Mouse (Mus musculus) mesoderm, embryonic 11.5 days (tissue): ENCODE data around the gene Bcl9l.
"Not testable (repeated sequence)": the region's sequence is repeated elsewhere in the genome, so short reads cannot be mapped to it uniquely, and the experiment has no call there.

Source experiments
- DNase-seq: peaks from one replicate; pipeline ENCODE4 v3.0.0-alpha.2; 2012; ENCODE audit warnings: low read depth, low spot score

Bcl9l gene

DNA sequence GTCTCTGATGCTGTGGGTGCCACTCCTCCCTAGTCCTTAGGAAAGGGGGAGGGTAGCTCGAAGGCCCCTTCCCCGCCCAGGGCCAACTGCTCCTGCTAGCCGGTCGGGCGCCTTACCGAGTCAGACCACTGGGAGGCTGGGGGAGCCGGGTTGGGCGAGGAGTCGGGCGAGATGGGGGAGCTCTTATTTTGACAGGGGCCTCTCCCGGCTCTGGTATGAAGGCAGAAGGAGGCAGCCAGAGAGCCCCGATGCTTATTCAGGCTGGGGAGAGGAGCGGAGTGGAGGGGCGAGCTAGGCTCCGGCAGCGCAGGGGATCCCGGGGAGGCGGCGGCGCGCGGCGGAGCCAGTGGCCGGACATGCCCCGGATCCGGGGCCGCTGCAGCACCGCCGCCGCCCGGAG lies at the start of gene Bcl9l:
TSS of gene Bcl9l (plus strand) at position 274 of the 400 bp plus-strand sequence.
- peak; percentile 96 for DNase-seq

DNA sequence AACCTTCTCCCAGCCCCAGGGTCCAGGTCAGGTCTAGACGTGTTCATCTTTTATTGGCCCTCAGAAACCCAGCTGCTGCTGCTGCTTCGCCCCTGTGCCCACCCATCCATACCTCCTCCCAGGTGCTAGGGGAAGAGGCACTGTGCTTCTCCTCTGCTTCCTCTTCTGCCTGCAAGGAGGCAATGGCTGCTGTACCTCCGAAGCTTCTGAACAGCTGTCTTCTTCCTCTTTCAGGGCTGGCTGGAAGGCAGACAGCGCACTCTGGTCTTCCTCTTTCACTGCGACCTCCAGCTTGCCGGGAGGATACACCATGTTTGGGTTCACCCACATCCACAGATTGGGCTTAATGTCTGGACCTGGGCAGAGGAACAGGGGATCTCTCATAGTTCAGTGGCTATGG lies 46.9 kb upstream of the Bcl9l start:
- no peak for DNase-seq

DNA sequence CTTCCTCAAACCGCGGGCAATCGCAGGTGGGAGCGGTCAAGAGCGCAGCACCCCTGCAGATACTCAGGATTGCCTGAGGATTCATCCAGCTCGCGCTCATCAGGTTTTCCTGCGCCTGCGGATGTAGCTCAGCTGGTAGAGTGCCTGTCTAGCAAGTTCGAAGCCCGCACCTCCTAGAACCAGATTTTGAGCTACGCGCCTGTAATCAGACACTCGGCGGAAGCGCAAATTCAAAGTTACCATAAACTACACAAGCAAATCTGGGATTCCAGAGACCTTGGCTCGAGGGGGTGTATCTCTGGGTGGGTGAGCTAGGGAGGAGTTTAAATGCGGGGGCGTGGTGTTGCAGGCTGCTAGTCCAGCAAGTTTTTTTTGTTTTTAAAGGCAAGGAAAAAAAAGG lies 41.7 kb upstream of the Bcl9l start, which contains the start of gene Foxr1:
TSS of gene Foxr1 (minus strand) at position 176 of the 400 bp plus-strand sequence.
- DNase-seq: no peak

DNA sequence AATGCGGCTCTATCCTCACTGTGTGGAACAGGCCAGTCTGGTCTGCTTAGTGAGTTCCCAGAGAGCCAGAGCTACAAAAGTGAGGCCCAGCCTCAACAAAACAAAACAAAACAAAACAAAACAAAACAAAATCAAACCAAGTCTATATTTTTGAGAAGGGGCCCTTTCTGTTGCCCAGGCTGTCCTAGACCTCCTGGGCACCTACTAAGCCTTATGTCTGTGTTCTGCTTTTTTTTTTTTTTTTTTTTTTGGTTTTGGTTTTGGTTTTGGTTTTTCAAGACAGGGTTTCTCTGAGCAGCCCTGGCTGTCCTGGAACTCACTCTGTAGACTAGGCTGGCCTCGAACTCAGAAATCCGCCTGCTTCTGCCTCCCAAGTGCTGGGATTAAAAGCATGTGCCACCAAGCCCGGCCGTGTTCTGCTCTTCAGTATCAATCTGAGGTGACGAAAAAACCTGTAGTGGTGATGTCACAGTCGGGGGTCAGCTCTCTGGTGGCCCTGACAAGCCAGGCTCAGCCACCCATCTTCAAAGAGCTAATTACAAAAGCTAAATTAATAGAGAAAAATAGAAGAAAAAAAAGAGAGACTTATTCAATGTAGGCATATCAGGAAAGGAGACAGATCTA lies 38.1 kb upstream of the Bcl9l start:
- DNase-seq: not testable (repeated sequence)

DNA sequence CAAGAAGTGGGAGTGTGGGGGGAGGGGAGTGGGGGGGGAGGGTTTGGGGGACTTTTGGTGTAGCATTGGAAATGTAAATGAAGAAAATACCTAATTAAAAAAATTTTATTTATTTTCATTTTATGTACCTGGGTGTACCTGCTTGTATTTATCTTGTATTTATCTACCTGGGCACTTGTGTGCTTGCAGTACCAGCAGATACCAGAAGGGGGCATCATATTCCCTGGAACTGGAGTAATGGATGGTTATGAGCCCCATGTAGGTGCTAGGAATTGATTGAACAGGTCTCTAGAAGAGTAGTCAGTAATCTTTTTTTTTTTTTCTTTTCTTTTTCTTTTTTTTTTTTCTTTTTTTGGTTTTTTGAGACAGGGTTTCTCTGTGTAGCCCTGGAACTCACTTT lies 32.2 kb upstream of the Bcl9l start:
- DNase-seq: no peak

DNA sequence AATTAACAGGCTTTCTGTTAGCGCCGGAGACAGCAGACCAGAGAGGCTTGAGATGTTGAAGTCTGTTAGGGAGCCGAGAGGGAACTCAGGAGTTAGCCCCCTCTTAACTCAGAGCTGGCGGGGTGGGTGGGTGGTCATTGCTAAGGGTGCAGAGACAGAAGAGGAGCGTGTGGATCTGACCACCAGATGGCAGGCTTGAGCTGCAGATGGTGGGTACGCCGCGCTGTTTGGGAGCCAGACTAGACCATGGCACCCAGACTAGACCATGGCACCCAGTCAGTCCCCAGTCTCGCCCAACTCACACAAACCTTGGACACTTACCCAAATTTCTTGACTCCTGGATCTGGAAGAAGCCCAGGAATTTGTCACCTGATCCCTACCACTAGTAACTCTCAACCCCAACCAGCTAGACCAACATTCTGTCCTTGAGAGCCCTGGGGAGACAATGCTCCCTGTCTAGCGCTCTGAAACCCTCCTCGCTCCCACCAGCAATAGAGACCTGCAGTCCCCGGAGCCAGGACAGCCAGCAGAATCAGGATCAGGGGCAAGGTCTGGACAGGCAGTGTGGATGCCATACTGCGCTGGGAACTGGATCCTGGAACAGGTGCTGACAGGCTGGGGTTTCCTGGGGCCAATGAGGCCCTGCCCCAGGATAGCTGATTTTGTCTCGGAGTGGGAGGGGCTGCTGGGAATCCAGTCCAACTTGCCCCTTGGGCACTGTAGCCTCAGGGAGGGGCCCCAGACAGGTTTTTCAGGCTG lies 28.3 kb upstream of the Bcl9l start:
- peak; percentile 87 for DNase-seq

DNA sequence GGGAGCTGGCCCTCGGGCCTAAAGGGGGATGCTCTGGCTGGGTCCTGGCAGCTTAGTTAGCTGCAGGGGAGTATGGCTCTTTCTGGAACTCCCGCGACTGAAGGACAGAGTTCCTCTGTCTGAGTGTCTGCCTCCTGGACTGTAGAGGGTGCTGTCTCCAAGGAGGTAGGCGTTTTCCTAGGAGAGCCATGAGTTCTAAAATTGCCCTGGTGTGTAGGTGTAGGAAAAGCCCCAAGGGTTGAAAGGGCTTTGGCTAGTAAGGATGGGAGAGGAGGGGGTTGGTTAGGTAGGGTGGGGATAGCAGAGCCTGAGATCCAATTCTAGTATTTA lies 27.8 kb upstream of the Bcl9l start, which contains the start of gene Upk2:
TSS of gene Upk2 (minus strand) at position 86 of the 330 bp plus-strand sequence.
- DNase-seq: no peak

DNA sequence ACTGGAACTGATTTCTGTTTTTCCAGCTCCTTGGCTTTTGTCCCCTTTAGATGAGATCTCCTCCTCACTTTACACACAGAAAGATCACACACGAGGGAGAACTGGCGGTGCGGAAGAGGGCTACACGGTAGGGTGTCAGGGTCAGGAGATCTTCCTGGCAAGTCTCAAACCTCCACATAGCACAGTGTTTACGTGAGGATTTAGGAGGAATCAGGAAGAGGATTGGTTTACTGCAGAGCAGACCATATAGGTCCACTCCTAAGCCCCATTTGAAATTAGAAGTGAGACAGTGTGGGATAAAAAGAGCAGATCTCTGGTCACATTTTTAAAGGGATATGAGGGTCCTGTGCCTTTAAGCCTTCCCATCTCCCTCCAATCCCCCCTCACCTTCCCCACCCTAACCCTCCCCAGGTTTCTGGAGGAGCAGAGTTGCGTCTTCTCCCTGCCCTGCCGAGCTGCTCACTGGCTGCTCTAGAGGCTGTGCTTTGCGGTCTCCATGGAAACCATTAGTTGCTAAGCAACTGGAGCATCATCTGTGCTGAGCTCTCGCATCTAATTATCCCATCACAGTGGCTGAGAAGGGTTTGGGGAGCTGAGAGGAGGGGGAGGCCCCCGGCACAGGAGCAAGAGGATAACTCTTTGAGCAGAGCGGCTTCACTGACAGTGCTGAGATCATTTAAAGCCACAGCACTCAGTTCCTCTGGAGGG lies 25.4 kb upstream of the Bcl9l start:
- DNase-seq: peak; percentile 95

DNA sequence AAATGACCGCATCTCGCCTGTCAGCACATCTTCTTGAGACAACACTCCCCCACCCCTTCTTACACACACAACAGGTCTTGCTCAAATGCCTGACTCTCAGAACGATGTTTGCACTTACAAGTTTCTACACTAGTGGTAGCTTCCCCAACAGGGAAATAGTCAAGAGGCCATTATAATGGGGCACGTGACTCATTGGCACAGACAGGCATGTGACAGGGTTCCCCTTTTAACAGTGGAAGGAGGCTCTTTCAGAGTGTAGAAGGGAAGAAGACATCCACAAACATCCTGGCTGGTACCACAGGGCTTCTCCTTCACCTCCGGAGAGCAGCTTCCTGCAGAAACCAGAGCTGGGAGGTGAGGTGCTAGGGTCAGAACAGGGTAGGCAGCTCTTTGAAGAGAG lies 20.7 kb upstream of the Bcl9l start:
- DNase-seq: no peak

DNA sequence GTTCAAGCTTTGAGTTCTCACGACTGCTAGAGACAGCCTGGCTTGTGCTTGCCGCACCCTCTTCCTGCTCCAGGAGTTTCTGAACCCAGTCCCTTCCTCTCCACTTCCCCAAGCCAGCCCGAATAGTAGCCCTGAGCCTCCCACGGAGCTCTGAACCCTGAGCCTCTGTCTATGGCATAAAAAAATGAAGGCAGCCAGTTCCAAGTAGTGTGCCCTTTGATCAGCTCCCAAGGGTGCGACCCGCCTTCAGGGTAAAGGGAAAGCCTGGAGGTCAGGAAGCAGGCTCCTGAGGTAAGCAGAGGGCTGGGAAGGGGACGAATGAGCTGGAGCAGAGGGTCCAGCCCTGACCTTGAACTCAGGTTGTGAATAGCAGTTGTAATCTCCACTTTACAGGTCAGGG lies 14.4 kb upstream of the Bcl9l start:
- no peak for DNase-seq

DNA sequence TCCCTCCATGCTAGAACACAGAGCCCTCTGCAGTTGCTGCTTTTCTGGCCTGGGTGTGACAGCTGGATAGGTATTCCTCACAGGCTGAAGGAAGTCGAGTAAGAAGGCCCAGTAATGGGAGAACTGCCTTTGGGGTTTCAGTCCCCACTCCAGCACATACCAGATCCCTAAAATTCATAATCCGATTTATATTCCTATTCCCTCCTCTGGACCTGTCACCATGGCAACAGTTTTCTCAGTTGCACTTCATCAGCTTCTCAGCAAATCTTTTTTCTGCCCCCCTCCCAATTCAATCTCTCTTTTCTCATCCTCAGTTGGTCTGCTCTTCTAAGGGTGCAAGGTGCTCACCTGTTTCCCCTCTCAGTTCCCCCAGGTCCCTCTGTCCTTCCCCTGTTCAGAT lies 13.8 kb upstream of the Bcl9l start:
- no peak for DNase-seq

DNA sequence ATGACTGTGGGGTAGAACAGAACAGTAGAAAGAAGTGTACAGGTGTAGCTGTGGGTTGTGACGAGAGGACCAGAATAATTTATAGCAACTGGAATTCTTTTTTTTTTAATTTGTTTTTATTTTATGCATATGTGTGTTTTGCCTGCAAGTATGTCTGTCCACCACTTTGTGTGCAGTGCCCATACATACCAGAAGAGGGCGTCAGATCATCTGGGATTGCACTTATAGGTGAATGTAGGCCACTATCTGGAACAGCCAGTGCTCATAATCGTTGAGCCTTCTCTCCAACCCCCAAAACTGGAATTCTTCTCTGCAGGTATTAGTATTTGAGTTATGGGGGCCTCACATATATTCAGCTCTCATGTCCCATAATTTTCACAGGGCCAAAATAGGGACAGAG lies 9.4 kb upstream of the Bcl9l start:
- no peak for DNase-seq

DNA sequence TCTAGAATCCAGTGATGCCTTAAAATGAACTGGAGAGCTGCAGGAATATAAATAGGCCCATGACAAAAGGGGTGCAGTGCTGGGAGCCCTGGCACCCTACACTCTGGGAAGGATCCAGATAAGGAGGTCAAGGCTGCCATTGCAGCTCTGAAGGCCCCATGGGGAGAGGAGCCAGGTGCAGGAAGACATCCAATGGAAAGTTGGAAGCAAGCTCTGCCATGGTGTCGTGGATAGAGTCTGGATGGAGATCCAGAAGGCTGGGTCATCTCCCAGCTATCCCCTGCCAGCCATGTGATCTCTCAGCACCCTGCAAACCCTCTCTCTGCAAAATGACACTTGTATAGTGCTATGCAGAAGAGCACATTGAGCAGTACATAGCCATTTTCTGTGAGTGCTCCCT lies 8.3 kb upstream of the Bcl9l start:
- DNase-seq: no peak

DNA sequence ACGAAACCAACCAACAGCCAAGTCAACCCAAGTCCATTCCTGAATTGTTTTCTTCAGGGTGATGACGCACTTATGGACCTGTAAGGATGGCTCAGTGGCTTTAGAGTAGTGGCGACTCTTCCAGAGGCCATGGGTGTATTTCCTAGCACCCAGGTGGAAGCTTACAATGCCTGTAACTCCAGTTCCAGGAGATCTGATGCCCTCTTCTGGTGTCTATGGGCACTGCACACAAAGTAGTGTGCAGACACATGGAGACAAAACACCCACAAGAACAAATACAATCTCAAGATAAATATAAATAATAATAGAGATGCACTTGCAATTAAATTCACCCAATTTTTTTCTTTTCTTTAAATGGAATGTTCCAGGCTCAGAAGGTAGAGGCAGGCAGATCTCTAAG lies 6.7 kb upstream of the Bcl9l start:
- DNase-seq: no peak

DNA sequence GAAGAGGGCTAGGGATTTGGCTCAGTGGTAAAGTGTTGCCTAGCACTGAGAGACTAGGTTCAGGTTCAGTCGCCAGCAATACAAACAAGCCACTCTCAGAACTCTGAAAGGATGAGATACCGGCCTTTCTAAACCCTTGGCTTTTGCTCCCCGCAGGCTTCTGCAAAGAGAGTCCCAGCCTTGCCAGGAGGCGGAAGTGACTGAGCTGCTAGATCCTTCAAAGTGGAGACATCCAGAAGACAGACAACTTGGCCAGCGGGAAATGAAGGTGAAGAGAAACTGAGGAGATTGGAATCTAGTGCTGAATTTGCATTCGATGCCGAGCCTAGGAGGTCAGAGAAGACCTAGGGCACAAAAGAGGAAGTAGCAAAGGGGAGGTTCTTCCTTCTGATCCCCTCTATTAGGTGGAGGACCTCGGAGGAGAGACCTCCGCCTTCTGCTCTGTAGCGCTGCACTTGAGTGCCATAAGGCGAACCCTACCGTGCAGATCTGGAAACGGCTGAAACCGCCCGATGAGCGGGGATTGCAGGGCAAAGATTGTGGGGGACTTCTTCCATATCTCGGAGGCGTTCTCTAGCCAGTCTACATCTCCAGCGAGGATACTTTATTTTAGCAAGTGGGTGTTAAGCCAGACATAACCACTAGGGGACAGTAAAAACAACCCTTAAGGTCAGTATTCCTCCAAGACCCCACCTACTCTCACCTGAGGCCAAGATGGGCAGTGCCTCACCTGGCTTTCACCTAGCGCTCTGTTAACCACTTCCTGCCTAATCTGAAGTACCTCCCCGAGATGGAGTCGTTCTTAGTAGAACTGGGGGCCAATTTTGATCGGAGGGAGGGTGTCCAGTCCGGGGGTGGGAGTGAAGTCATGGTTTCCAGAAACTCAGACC lies 5.0 kb upstream of the Bcl9l start:
- peak; percentile 77 for DNase-seq

DNA sequence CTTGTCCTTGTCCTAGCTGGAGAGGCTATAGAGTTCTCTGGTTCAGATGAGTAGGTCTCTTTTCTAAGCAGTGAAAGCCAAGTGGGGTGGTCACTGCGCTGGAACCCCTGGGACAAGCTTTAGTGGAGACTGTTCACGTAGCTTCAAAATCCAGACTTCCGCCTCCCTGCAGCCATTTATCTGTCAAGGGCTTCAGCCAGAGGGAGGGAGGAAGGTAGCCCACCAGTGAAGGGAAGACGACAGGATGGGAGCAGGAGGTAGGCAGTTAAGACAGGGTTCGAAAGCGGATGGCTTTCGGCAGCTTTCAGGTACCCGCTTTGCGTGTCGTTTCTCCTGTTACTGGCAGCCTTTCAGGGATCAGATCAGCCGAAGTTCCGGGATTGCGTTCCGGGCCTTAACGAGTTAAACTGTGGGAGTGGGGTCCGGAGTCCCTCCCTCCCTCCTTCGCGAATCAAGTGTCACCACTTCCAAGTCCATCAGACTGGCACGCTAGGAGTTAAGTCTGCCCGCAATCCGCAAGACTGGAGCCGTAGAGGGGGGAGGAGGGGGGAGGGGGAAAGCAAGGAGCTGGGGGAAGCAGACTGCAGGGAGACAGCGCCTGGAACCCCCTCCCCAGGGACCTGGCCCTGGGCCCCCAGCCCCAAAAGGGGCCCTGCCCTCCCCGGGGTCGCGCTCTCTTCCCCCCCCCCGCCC lies 4.2 kb upstream of the Bcl9l start:
- peak; percentile 95 for DNase-seq

DNA sequence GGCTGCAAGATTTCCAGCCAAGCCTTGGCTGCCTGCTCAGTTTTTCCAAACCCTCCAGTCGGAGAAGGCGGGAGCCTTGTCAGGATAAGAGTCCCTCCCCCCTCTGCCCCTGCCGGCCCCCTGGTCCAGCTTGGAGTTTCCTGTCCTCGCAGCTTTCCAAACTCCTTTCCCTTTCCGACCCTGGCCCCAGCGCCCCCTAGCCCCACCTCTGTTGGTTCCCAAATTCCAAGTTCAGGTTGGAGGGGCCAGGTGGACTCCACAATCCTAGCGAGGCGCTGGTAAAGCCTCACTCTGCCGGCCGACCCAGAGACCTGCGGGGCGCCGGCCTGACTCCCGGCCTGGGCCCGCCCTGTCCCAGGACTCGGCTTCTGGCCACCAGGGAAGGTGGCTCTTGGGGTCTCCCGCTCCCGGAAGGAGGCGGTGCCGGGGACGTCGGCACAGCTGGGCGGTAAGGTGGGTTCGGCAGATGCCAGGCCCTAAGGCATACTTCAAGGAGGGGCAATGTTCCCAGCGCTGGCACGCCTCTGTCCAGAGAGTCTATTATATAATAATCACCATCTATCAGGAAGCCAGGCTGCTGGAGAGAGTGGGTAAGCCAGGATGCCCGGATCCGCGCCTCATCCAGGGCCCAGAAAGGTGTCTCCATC lies 3.5 kb upstream of the Bcl9l start:
- peak; percentile 92 for DNase-seq

DNA sequence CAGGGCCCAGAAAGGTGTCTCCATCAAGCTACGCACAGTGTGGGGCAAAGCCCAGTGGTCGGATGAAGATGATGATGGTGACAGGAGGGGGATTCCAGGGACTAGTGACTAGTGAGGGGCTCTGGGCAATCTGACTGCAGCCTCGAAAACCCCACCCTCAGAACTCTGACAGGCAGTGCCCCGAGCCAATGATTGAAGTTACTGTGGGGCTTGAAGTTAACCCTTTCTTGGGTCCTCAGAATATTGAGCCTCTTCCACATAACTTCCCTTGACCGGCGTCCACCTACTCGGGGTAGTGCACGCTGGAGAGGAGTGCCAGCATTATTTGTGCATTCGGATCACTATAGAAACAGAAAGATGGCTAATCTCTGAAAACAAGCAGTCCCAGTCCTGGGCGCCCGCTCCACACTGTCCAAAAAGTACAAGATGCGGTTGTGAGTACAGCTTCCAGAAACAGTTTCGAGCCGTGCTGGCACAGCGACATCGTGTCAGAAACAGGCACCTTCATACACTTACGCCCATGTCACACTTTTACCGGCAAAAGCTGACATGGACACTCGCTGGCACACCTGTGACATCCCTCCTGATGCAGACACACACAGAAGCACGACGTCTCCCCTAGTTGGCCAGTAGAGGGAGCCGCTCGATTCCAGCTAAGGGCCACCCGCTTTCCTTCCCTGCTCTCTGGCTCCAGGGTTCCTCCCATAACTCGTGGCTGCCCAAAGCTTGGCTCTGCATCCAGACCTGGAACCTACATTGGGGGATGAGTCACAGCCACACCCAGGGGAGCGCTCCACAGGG lies 2.8 kb upstream of the Bcl9l start:
- peak; percentile 88 for DNase-seq

DNA sequence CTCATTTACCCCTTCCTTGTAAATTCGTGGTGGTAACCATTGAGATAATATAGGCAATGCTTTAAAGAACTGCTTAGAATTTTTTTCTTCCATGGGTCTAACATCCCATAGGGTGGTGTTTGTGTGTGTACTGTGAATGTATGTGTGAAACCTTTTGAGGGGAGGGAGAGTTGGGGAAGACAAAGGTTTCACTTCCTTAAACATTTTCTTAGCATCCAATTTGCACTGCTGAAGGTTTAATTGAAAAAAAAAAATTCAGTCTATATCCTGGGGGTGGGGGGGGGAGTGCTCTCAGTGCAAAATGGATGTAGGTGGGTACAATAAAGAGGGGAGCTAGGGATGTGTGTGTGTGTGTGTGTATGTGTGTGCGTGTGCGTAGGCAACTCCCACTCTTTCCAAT lies 513 bp upstream of the Bcl9l start:
- no peak for DNase-seq

DNA sequence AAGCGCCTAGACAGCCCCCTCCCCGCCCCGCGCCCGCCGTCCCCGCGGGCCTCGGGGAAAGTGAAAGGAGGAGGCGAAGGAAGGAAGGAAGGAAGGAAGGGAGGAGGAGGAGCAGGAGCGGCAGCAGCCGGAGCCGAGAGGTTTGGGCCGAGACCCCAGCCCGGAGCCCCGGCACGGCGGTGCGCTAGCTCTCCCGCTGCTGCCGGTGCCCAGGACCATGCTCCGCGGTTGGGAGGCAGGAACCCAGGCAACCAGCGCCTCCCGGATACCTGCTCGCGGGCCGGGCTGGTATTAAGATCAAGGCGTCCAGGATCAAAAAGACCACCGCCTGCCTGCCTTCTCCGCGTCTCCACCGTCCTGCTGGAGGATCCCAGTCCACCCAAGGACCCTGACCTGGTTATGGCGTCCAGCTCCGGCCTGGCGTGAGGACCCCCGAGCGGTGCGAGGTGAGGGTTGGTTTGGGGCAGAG lies 450 bp downstream of the Bcl9l start:
- DNase-seq: no peak
